Mouse (Mus musculus) bone marrow macrophage, adult 2 months (primary cell): ENCODE measurements around the gene C1qbp.

Experiments
- CTCF ChIP-seq: IDR thresholded peaks from 2 replicates; pipeline ENCODE4 v1.5.1; 2012; ENCODE audit warnings: low read depth, mild to moderate bottlenecking, low read length, moderate library complexity
- POLR2A ChIP-seq: IDR thresholded peaks from 2 replicates; pipeline ENCODE4 v1.6.1; 2012; ENCODE audit warnings: mild to moderate bottlenecking, low read depth, low read length, borderline replicate concordance

DNA sequence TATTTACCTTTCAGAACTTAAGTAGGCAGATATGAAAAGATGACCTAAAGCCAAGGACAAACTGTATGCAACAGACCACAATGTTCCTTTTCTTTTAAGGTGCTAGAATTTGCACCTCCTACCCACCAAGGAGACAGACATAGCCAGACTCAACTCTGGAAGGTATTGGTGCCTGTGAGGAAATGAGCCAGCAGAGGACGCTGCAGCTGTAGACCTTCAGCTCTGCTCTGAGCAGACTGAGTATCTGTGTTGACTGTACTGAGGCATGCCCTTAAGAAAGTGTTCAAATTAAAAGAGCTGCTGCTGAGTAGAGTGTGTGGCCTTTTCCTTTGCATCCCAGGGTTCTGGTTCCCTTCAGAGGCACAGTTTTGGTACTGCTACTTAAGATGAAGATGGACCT, 40.2 kb downstream of the C1qbp start:
- TF ChIP-seq CTCF (no peak), POLR2A (no peak)
